Mouse (Mus musculus): ENCODE results near the gene Slc6a1.

Slc6a1 gene

DNA sequence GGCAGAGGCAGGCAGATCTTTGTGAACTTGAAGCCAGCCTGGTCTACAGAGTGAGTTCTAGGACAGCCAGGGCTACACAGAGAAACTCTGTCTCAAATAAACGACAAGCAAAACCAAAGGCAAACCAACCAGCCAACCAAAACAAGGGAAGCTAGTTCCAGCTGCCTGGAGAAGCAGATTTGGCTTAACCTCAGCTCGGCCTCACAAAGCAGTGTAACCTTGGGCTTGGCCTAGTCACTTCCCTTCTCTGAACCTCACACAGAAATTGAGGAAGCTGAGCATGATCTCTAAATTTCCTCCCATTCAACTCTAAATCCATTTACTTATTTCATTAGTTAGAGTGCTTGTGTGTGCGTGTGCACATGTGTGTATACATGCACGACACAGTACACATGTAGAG lies 79.9 kb downstream of the Slc6a1 start:
- DNase-seq = peak; percentile 92

GRCm38 (mm10) chr6:114363740-114364139 lies 81.3 kb downstream of the Slc6a1 start:
- peak; percentile 91 for DNase-seq

DNA sequence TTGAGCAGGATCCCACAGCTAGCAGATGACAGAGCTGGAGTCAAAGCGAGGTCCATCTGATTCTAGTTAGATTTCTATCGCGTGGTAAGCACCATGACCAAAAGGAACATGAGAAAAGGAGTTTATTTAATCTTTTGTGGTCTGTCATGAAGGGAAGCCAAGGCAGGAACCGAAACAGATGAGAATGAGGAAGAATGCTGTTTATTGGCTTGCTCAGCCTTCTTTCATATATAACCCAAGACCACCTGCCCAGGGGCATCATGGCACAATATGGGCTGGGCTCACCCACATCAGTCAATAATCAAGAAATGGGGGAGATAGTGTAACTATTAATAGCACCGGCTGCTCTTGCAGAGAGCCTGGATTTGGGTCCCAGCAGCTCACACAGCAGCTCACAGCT lies 82.3 kb downstream of the Slc6a1 start:
- no peak for DNase-seq

- DNase-seq = no peak
Observed at GRCm38 (mm10) chr6:114366191-114366590, 83.8 kb downstream of the Slc6a1 start.

Measured in heart, adult 11 months (tissue).